Mouse (Mus musculus) v-Abl transformed pro-B cells (cell line): ENCODE data around the gene Ms4a4d.
"Not testable (repeated sequence)": the region's sequence is repeated elsewhere in the genome, so short reads cannot be mapped to it uniquely, and the experiment has no call there.

Experiments
- in situ Hi-C, 2 experiments: fragments of 400-800 bp; cut with MboI; formaldehyde crosslinking; loops; one replicate each; pipeline ENCODE4 v1.15.1; 2025; ENCODE audit not compliant: unreplicated experiment in 2 of 2

The Ms4a4d gene

GRCm38 (mm10) chr19:11559560-11559959 is 23.0 kb downstream of the Ms4a4d start:
- in situ Hi-C loops: not testable (repeated sequence)

- in situ Hi-C loops: no loop called here
Measured at GRCm38 (mm10) chr19:11574965-11575364, 38.4 kb downstream of the Ms4a4d start.

GRCm38 (mm10) chr19:11589205-11589604 is 52.6 kb downstream of the Ms4a4d start:
- in situ Hi-C loops: no loop called here

- in situ Hi-C loops: no loop called here
Measured at GRCm38 (mm10) chr19:11589891-11590449, 53.4 kb downstream of the Ms4a4d start.

GRCm38 (mm10) chr19:11601349-11601748 is 64.7 kb downstream of the Ms4a4d start:
- in situ Hi-C loops: loop anchor here (5.0 to 25.0 kb wide), 6 partner anchors 244 to 813 kb away; partner anchors contain the start of gene Olfr1441 (in 2 of the 2)

- in situ Hi-C loops: loop anchor here (5.0 to 25.0 kb wide), 6 partner anchors 245 to 813 kb away; partner anchors contain the start of gene Olfr1441 (in 2 of the 2)
Measured at GRCm38 (mm10) chr19:11602026-11602425, 65.4 kb downstream of the Ms4a4d start.

- in situ Hi-C loops: loop anchor here (5.0 to 25.0 kb wide), 10 partner anchors 163 to 810 kb away; partner anchors contain the start of gene Olfr1441 (in 2 of the 2)
Measured at GRCm38 (mm10) chr19:11604603-11605002, 68.0 kb downstream of the Ms4a4d start, which contains the start of gene Ms4a6d. Gene Ms4a6d, minus strand, starts transcription at chr19:11604849.
